19 mouse cellular contexts compared by ENCODE assay signal in genomic region chr11:58262336-58262735, GRCm38 (mm10). TPM values are rescaled to one million over a fixed set of nuclear protein-coding genes. Genes with fewer than 3 reads are reported as not detected.
DNase-seq lines count a peak whose midpoint lies in the region; ATAC-seq lines count a peak whose summit lies in the region.
"Had no signal": no experiment of that assay in that cellular context is flagged by ENCODE, and none has a peak within 500 bp of the region (broad histone marks: within the 10 kb centered on the region; RNA-seq: fewer than 3 reads in every experiment).

No protein-coding gene starts in this region.

- no peaks in the 10 kb centered on the region for H3K27me3 ChIP-seq in heart, embryonic 11.5 days (ENCODE audit: control insufficient read depth, insufficient read depth, low read length)
- H3K27me3 ChIP-seq in heart, embryonic 10.5 days (ENCODE audit: insufficient read depth, poor library complexity, severe bottlenecking): no peaks in the 10 kb centered on the region
- no peaks in the 10 kb centered on the region for H3K27me3 ChIP-seq in heart, embryonic 12.5 days (replicated peaks)
- H3K27me3 ChIP-seq: Patski had no signal

- H3K27ac ChIP-seq in heart, embryonic 11.5 days (ENCODE audit: low read depth, low read length): no peak overlapping the region
- H3K27ac ChIP-seq in heart, embryonic 10.5 days: no peak overlapping the region
- no peak overlapping the region for H3K27ac ChIP-seq in heart, embryonic 12.5 days (ENCODE audit: poor library complexity, severe bottlenecking)

- 78% methylated on average over 3 of the region's 3 CpGs for WGBS in heart, embryonic 11.5 days (ENCODE audit: insufficient replicate concordance)
- WGBS in heart, embryonic 10.5 days: 83% methylated on average over 3 of the region's 3 CpGs
- WGBS in heart, embryonic 12.5 days: 87% methylated on average over 3 of the region's 3 CpGs

- H3K36me3 ChIP-seq in heart, embryonic 11.5 days (ENCODE audit: control insufficient read depth, insufficient read depth, low read length): no peaks in the 10 kb centered on the region
- H3K36me3 ChIP-seq in heart, embryonic 10.5 days: no peaks in the 10 kb centered on the region
- no peaks in the 10 kb centered on the region for H3K36me3 ChIP-seq in heart, embryonic 12.5 days
- H3K36me3 ChIP-seq: G1E had no signal

- H3K9ac ChIP-seq in heart, embryonic 11.5 days (ENCODE audit: low read depth, low read length): no peak overlapping the region
- no peak overlapping the region for H3K9ac ChIP-seq in heart, embryonic 12.5 days

- no peak for ATAC-seq in heart, embryonic 11.5 days (replicated peaks; ENCODE audit: insufficient number of reproducible peaks, low FRiP score, low TSS enrichment)
- no peak for ATAC-seq in heart, embryonic 12.5 days (ENCODE audit: insufficient number of reproducible peaks, low FRiP score)
- ATAC-seq: activated CD4-positive, CD25-positive, alpha-beta regulatory T cell, adult 4 months; CD4-positive, CD25-positive, alpha-beta regulatory T cell, adult 4 months; Patski had no signal

- H3K4me2 ChIP-seq in heart, embryonic 11.5 days: no peak overlapping the region
- no peak overlapping the region for H3K4me2 ChIP-seq in heart, embryonic 12.5 days

- peak; percentile 55 for DNase-seq in heart, adult 11 months
- peak; percentile 74 for DNase-seq in heart, embryonic 10.5 days (ENCODE audit: low spot score)
- DNase-seq: adrenal gland, adult 2 months; adrenal gland, adult 8-10 months; adrenal gland, postnatal 10 days; adrenal gland, postnatal 14 days; adrenal gland, postnatal 25 days; adrenal gland, postnatal 36 days; B cell, adult 2 months; cerebellum, adult 11 months; cerebellum, adult 11-12 months; cerebellum, adult 18-20 months had no signal

- H3K4me1 ChIP-seq in heart, embryonic 11.5 days (ENCODE audit: control insufficient read depth, insufficient read depth, low read length): no peaks in the 10 kb centered on the region
- no peaks in the 10 kb centered on the region for H3K4me1 ChIP-seq in heart, embryonic 10.5 days
- H3K4me1 ChIP-seq in heart, embryonic 12.5 days (replicated peaks): no peaks in the 10 kb centered on the region

- H3K9me3 ChIP-seq in heart, embryonic 11.5 days (replicated peaks; ENCODE audit: control insufficient read depth, low read length): no peaks in the 10 kb centered on the region
- H3K9me3 ChIP-seq in heart, embryonic 10.5 days: no peaks in the 10 kb centered on the region
- H3K9me3 ChIP-seq in heart, embryonic 12.5 days (replicated peaks): no peaks in the 10 kb centered on the region
- H3K9me3 ChIP-seq: G1E had no signal

- no peak overlapping the region for H3K4me3 ChIP-seq in heart, embryonic 11.5 days (ENCODE audit: low read depth, low read length)
- no peak overlapping the region for H3K4me3 ChIP-seq in heart, embryonic 10.5 days
- no peak overlapping the region for H3K4me3 ChIP-seq in heart, embryonic 12.5 days

RNA-seq across cellular contexts. Expression of gene 4930438A08Rik, which starts 12.3 kb away (rescaled TPM):
- polyA plus RNA-seq in heart, embryonic 11.5 days (2014; fragmentation: Nextera tagmentation; extraction: Ambion mirVana): not detected in 2 replicates
- not detected in 2 replicates for polyA plus RNA-seq in heart, embryonic 10.5 days (2016; fragmentation: Nextera tagmentation; extraction: Ambion mirVana)
- not detected in 2 replicates for polyA plus RNA-seq in heart, embryonic 12.5 days (2016; fragmentation: Nextera tagmentation; extraction: Ambion mirVana)
- polyA plus RNA-seq: activated CD4-positive, CD25-positive, alpha-beta regulatory T cell, adult 4 months; brain, embryonic 14.5 days; CD4-positive, CD25-positive, alpha-beta regulatory T cell, adult 4 months; G1E; Patski had no signal

RNA-seq across cellular contexts. Expression of gene Zfp692, which starts 44.5 kb away (rescaled TPM):
- 8.2 and 9.3 TPM in 2 replicates for polyA plus RNA-seq in heart, embryonic 11.5 days (2014; fragmentation: Nextera tagmentation; extraction: Ambion mirVana)
- 18.5 and 19.2 TPM in 2 replicates for polyA plus RNA-seq in heart, embryonic 10.5 days (2016; fragmentation: Nextera tagmentation; extraction: Ambion mirVana)
- 14.9 and 15.5 TPM in 2 replicates for polyA plus RNA-seq in heart, embryonic 12.5 days (2016; fragmentation: Nextera tagmentation; extraction: Ambion mirVana)
